Mouse (Mus musculus) right cerebral cortex, postnatal 10 days (tissue): ENCODE measurements around the gene Sfxn2.
"Not testable (repeated sequence)": the region's sequence is repeated elsewhere in the genome, so short reads cannot be mapped to it uniquely, and the experiment has no call there.

Experiments
- DNase-seq, 2 experiments: peaks; one replicate each; pipeline ENCODE4 v3.0.0; 2021; ENCODE audit warnings: low spot score in 2 of 2

The Sfxn2 gene

DNA sequence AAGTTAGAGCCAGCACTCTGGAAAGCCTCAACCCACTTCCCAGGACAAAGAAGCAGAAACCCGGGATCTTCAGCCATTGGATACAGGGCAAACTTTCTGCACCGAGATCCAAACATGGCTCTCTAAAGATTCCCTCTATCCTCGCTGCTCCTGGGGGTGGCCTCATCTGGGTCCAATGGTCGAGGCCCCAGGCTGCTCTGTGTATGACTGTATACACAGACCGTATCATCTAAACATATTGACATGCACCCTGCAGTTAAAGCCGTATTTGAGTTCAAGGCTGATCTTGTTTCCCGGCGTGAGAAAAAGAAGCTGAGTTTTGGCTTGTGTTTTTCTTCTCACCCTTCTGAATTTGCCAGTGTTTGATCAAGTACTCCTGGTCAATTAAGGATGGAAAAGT is 30.4 kb upstream of the Sfxn2 start:
- no peak for DNase-seq

DNA sequence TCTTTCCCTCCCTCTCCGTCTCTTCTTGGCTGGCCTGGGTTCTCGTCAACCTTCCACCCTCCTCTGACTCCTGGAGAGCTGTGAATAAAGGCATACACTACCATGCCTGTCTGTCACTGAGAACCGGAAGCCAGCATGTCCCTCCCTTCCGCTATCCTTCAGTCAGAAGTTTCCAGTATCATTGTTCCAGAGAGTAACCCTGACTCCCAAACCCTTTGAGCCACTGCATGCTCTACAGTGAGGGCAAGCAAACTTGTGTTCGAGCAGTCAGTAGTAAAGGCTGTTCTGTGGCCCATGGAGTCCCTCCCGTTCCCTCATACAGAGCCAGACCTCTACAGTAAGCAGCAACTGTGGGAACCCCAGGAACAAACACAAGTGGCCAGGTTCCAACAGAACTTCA is 25.6 kb upstream of the Sfxn2 start:
- no peak for DNase-seq

DNA sequence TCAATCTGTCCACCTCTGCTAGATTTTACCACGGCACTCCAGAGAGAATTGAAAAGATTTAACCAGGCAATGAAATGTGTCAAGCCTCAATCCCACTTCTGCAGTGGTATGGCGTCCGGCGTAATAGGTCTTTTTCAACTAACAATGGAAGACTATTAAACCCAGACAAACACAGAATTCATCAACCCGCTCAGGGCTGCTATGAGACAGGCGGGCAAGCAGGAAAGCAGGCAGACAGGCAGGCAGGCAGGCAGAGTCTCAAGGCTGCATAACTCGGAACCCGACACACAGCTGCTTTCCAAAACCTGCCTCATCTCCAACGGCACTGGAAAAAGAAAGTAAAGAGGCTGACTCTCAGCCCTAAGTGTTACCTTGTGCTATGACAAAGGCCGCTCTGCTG is 25.1 kb upstream of the Sfxn2 start:
- no peak for DNase-seq

DNA sequence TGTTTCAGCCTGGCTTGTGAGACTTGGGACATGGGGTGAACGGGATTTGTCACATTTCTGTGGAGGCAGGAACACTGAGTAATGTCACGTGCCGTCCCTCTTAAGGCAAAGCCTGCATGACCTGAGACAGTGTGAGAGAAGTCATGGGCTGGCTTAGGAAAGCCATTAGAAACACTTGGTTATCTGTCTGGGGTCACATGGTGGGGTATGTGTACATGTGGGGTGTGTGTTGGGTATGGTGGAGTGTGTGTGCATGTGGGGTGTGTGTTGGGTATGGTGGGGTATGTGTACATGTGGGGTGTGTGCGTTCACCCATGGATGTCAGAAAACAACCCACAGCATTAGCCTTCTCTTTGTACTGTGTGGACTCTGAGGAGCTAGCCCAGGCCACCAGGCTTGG is 22.8 kb upstream of the Sfxn2 start:
- DNase-seq: no peak

DNA sequence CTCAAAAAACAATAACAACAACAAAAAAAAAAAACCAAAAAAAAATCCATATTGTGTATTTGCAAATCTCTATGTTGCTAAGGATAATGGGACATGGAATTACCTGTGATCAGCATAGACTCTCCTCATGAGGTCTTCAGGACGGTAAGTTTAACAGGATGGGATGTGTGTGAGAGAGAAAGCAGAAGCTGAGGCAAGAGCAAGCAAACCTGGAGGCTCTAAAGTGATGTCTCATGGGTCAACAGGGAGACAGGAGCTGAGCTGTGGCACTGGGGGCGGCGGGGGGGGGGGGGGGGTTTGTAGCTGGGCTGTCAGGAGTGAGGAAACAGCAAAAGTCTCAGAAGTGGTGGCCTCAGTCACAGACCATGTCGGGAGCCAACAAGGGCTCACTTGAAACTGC is 20.7 kb upstream of the Sfxn2 start:
- DNase-seq: no peak

DNA sequence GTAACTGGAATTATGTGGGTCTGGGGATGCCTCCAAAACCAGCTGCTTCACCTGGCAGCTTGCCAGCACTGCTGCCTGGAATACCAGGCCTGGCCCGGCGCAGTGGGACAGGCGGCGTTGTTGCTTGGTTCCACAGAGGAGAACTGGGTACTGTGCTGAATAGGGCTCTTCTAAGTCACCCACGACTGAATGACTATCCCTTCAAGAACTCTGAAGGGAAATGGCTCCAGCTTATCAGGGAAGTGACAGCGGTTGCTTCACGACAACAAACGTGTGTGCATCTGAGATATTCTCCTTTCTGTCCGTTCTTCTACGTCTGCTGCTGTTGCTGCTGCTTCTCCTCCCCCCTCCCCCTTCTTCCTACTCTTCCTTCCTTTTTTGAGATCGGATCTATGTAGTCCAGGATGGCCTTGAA is 19.6 kb upstream of the Sfxn2 start:
- DNase-seq: peak; percentile 79 to 80

DNA sequence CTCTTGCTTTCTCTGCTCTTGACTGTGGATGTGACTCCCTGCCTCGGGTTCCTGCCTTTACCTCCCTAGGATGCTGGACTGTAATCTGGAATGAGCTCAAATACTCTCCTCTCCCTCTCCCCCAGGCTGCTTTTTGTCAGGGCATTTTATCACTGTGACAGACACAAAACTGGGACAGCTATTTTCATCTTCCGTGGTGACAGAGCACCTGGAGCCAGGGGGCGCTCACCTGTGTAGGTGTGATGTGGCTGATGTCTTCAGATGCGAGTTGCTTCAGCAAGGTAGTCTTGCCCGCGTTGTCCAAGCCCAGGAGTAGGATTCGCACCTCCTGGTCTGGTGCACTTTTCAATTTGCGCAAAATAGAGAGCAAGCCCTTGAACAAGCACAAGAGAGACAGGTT is 15.2 kb upstream of the Sfxn2 start:
- DNase-seq: no peak

DNA sequence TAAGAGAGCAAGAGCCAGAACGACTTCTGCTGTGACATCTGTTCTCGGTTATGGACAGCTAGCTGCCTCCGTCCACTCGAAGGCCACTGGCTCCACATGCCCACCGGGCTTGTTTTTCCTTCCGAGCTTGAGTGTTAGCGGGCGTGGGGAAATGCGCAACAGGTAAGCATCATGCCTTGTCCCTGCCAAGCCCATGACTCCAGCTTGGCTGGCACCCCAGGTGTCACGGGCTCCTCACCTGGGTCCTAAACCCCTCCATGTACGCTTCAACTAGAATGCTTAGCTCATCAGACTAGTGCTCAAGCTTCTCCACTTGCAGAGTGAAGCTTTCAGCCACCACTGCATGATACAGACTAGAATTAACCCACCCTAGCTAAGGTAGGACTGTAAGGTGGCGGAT is 14.5 kb upstream of the Sfxn2 start:
- no peak for DNase-seq

DNA sequence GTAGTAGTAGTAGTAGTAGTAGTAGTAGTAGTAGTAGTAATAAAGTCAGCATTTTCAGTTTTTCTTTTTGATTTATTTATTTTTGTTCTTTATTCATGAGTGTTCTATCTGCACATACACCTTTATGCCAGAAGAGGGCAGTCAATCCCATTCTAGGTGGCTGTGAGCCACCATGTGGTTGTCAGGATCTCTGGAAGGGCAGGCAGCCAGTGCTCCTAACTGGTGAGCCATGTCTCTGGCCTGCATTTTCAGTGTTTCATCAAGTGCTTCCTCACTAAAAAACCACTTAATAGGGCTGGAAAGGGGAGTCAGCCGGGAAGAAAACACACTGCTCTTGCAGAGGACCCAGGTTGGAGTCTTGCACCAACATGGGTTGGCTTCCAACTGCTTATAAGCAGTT is 11.0 kb upstream of the Sfxn2 start:
- peak; percentile 61 to 66 for DNase-seq

DNA sequence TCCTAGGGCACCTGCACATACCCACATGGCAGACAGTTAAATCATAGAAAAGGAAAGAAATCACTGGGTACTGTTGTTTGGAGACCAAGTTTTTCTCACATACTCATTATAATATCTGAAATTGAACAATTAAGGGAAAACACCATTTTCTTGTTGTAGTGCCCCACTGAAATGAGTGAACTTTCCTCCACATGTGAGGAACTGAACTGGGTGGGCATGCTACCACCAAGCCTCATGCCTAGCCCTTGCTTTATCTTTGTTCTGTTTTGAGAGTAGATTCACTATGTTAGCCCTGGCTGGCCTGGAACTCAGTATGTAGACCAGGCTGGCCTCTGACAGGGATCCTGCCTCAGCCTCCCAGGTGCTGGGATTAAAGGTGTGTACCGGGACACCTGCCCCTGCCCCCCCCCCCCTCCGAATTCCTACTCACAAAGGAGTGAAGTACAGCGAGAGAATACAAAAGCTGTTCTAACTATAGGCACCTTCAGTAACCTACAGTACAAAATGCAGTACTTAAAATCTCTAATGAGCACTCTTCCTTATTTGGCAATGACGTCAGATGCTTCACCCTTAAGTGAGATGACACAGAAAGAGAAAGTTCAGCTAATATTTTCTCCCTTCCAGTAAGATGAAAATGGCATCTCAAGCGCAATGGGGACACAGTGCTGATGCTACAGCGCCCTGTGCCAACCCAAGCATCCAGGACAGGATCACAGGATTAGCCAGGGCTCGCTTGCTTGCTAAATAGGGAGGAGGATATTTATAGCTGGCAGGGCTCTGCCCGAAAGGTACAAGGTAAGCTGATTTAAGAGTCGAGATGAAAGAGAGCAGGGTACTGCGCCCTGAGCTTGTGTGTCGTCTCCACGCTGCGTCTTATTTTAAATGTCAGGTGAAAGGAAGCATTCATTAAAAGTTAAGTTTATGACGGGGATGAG is 10.3 kb upstream of the Sfxn2 start:
- no peak for DNase-seq

DNA sequence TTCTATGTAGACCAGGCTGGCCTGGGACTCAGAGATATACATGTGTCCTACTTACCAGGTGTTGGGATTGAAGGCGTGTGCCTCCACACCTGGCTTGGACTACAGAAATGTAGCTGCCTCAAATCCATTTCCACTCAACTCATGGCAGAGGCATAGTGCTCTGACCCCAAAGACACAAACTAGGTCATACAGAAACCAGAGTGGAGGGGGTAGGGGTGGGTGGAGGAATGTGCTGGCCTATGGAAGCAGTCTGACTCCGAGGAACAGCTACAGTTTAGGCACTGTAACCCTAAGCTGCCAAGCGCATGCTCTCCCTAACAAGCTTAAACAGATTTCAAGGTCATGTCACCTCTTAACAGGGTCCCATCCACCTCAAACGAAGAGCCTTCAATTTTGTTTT is 9.6 kb upstream of the Sfxn2 start:
- no peak for DNase-seq

DNA sequence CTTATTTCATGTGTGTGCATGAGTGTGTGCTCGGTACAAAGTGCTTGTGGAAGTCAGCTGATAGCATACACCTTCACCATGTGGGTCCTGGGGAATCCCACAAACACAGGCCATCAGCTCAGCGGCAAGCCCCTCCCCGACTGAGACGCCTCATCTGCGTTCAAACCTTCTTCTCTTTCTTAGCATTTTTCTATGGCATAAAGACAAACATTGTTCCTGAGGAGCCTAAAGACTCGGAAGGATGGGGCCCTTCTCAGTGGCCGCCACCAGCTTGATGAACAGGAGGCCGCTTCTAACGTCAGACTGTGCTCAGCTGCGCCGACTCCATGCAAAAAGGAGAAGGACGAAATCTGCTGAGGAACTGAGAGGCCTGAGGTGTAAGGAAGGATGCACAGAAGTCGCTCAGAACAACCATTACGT is 9.1 kb upstream of the Sfxn2 start:
- no peak for DNase-seq

DNA sequence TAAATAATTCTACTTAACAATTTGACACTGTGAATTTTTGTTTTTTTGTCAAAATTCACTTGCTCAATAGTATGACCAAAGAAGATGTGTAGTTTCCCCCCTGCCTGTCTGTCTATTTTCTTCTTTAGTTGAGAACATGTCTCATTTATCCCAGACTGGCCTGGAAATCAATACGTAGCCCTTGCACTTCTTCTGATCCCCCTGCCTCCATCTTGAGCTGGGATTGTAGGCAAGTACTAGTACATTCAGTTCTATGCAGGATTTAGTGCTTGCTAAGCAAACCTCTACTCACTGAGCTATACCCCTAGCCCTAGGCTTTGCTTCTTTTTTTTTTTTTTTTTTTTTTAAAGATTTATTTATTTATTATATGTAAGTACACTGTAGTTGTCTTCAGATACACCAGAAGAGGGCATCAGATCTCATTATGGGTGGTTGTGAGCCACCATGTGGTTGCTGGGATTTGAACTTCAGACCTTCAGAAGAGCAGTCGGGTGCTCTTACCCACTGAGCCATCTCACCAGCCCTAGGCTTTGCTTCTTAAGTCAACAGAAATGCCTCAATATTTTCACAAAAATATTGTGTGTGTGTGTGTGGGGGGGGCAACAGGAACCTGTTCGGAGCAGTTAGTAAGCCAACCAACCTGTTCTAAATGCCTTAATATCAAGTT is 1.8 kb upstream of the Sfxn2 start:
- DNase-seq: not testable (repeated sequence)

DNA sequence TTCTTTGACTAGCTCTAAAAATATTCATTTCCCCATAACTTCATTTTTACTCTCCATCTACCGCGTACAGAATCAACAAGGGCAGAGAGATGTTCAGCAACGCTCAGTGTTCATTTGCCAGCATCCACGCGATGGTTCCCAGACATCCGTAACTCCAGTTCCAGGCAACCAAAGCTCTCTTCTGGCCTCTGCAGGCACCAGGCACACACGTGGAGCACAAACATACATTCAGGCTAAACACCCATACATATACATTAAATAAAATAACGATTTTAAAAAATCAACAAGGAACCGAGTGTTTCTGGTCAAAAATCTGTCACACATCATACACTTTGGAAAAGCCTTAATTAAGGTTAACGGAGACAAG is 1.3 kb upstream of the Sfxn2 start:
- no peak for DNase-seq

DNA sequence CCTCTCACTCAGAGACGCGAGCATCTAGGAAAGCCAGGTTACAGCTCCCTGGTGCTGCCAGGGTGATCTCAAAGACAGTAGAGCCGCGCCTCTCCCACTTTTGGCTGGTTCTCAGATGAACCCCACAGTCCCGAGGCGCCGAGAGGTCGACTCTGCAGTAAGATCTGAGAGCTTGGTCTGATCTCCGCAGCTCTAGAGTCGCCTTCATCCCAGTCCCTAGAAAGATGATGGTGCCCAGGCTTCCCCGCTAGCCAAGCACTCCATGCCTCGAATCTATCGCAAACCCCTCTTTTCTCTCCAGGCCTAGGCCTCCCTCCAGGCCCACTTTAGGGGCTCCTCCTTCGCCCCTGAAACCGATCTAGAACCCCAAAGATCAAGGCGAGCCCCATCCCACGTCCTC is 617 bp upstream of the Sfxn2 start:
- no peak for DNase-seq

DNA sequence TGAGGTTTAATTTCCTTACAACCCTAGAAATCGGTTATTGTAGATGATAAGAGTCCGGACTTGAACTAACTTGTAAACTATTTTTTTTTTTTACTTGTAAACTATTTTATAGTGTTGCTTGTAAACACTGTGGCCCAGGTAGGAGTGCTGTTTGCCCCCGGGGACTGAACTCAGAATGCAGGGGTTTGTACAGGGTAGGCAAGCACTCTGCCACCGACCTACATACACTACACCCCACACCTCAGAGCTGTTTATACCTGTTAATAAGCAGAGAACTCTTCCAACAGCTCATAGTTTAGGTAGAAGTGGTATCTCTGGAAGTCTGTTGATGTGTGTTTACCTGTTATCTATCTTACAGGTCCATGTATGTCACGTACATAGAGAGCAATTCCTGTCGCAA is 825 bp downstream of the Sfxn2 start:
- DNase-seq: no peak

DNA sequence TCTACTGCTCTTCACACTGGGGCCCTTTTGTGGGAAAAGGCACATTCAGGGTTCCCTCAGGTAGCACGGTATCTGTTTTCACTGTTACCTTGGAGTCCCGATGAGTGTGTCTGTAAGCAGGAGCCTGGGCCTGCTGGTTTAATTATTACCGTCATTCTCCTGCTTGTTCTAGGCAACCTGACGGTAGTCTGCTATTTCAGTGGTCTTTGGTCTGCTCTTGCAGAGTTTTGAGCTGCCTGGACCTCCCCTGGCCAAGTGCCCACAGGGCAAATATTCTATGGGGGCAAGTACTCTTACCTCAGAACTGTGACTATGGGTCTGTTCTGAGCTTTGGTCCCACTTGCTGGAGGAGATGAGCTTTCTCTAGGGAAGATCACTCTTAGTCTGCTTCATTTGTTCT is 2.0 kb downstream of the Sfxn2 start:
- DNase-seq: no peak

DNA sequence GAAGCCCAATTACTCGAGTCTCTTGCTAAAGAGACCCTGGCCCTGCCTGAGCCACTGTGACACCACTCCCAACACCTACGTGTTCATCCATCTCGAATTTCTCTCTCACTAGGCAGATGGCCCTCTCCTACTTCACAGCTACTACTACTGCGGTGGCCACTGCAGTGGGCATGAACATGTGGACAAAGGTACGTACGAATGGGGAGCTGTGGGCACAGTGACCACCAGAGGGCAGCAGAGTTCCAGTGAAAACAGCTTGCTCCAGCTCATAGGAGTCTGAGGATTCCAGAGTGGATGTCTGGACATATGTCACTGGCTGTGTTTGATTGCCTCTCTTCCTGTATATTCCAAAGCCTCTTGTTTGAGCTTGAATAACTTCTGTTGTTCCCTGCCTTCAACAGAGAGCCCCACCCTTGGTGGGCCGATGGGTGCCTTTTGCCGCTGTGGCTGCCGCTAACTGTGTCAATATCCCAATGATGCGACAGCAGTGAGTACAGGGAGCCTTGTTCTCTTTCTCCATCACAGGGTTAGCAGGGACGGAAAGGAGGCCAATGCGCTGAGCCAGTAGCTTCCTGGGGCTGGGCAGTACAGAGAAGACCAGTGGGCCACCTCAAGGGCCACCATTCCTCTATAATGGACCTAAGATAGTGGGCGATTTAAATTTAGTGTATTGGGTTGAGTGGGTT is 14.8 kb downstream of the Sfxn2 start:
- peak; percentile 85 to 88 for DNase-seq

DNA sequence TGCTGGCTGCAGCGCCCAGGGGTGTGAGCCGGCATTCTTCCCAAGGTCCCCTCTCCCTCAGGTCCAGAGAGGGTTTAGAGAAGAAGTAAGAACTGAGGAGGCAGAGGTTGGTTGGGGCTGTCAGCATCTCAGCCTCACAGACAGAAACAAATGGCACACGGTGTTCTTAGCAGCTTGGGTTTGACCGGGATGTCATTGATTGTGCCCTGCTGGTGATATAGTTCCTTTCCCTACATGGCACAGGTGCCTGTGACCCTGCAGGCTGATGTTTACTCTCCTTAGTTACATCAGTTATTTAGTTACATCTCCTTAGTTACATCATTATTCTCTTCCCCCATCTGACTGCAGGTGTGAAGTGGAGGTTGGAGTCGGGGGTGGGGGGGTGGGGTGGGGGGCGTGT is 18.4 kb downstream of the Sfxn2 start:
- no peak for DNase-seq

DNA sequence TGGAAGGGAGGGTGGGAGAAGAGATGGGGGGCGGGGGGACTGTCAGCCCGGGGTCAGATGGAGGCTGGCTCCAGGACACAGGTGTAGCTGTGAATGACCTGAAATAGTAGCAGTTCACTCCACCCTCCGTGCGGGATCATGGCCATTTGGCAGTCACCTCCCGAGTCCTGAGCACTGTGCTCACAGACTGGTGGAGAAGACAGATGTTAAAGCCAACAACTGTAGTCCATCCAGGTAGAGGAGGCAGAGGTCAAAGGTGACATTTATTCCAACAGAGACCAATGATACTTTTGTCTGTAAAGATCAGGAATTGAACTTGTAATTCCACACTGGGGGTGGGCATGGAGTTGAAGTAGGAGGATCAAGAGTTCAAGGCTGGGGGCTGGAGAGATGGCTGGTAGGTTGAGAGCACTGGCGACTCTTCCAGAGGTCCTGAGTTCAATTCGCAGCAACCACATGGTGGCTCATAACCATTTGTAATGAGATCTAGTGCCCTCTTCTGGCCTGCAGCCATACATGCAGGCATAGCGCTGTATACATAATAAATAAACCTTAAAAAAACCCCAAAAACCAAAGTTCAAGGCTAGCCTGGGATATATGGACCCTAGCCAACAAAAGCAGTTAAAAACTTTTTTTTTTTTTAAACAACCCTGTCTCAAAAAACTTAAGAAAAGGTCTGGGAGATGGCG is 19.7 kb downstream of the Sfxn2 start:
- no peak for DNase-seq

DNA sequence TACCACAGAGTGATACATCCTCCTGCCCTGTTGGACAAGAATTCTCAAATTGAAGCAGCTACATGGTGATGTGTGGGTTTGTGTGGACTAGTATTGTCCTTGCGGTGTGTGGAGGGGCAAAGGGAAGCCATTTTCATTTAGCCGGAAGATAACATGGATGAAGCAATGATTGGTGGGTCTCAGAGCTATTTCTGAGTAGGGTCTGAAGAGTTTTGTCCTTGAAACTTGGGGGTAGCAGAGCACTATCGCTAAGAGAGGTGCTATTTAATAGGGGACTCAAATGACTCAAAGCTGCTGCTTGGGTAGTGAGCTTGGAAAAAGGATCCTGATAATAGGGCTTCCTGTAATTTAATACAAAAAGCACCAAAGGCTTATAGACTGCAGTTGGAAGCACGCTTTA is 25.0 kb downstream of the Sfxn2 start:
- DNase-seq: no peak

DNA sequence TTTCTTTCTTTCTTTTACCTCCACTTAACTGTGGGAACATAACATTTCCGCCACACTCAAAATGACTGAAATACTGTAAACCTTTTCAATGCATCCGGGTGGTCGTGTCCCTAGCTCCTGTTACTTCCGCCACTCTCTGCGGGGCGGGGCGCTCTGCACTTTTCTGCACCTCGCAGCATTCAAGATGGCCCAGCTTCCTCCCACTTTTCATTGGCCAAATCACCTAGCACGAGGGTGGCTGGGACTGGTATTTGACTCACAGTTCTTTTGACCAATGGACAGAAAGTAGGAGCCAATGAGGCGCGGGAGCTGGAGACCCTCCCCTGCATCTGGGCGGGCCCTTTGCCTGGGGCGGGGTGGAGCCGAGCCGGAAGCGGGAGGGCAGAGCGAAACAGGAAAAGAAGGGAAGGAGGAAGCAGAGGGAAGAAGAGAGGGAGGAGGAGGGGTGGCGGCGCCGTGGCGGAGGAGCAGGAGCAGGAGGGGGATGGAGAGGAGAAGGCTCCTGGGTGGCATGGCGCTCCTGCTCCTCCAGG is 25.6 kb downstream of the Sfxn2 start, which contains the start of gene Wbp1l:
Gene Wbp1l, plus strand, starts transcription at position 365 of the 533 bp plus-strand sequence.
- peak; percentile 99 to 100 for DNase-seq
